Mouse (Mus musculus): ENCODE measurements around the gene Plxna4. TPM values are rescaled to one million over a fixed set of nuclear protein-coding genes. Genes with fewer than 3 reads are reported as not detected.

Plxna4 gene
- polyA plus RNA-seq, 1 experiment: 6.6 TPM

- no peak for DNase-seq (ENCODE audit: low spot score)
Measured at GRCm38 (mm10) chr6:32348996-32349395, 239.0 kb downstream of the Plxna4 start.

- no peak for DNase-seq (ENCODE audit: low spot score)
Measured at GRCm38 (mm10) chr6:32348126-32348525, 239.9 kb downstream of the Plxna4 start.

GRCm38 (mm10) chr6:32346015-32346414 is 242.0 kb downstream of the Plxna4 start:
- no peak for DNase-seq (ENCODE audit: low spot score)

GRCm38 (mm10) chr6:32342727-32343126 is 245.3 kb downstream of the Plxna4 start:
- DNase-seq (ENCODE audit: low spot score): no peak

GRCm38 (mm10) chr6:32342272-32342671 is 245.7 kb downstream of the Plxna4 start:
- no peak for DNase-seq (ENCODE audit: low spot score)

GRCm38 (mm10) chr6:32338416-32338943 is 249.5 kb downstream of the Plxna4 start:
- DNase-seq (ENCODE audit: low spot score): no peak

GRCm38 (mm10) chr6:32331281-32331680 is 256.7 kb downstream of the Plxna4 start:
- DNase-seq (ENCODE audit: low spot score): no peak

GRCm38 (mm10) chr6:32330034-32330795 is 257.8 kb downstream of the Plxna4 start:
- DNase-seq (ENCODE audit: low spot score): no peak

GRCm38 (mm10) chr6:32328028-32328427 is 260.0 kb downstream of the Plxna4 start:
- DNase-seq (ENCODE audit: low spot score): peak; percentile 41

- DNase-seq (ENCODE audit: low spot score): no peak
Measured at GRCm38 (mm10) chr6:32327173-32327572, 260.8 kb downstream of the Plxna4 start.

- no peak for DNase-seq (ENCODE audit: low spot score)
Measured at GRCm38 (mm10) chr6:32326406-32326805, 261.6 kb downstream of the Plxna4 start.

GRCm38 (mm10) chr6:32325851-32326250 is 262.1 kb downstream of the Plxna4 start:
- no peak for DNase-seq (ENCODE audit: low spot score)

- DNase-seq (ENCODE audit: low spot score): no peak
Measured at GRCm38 (mm10) chr6:32321187-32321586, 266.8 kb downstream of the Plxna4 start.

GRCm38 (mm10) chr6:32320254-32320653 is 267.7 kb downstream of the Plxna4 start:
- no peak for DNase-seq (ENCODE audit: low spot score)

GRCm38 (mm10) chr6:32317470-32317869 is 270.5 kb downstream of the Plxna4 start:
- DNase-seq (ENCODE audit: low spot score): no peak

GRCm38 (mm10) chr6:32315011-32315450 is 273.0 kb downstream of the Plxna4 start:
- no peak for DNase-seq (ENCODE audit: low spot score)

- no peak for DNase-seq (ENCODE audit: low spot score)
Measured at GRCm38 (mm10) chr6:32309147-32309546, 278.8 kb downstream of the Plxna4 start.

GRCm38 (mm10) chr6:32300611-32301010 is 287.4 kb downstream of the Plxna4 start:
- no peak for DNase-seq (ENCODE audit: low spot score)

- DNase-seq (ENCODE audit: low spot score): no peak
Measured at GRCm38 (mm10) chr6:32281457-32281856, 306.5 kb downstream of the Plxna4 start.

GRCm38 (mm10) chr6:32280728-32281127 is 307.3 kb downstream of the Plxna4 start:
- DNase-seq (ENCODE audit: low spot score): no peak

GRCm38 (mm10) chr6:32271463-32271862 is 316.5 kb downstream of the Plxna4 start:
- DNase-seq (ENCODE audit: low spot score): no peak

GRCm38 (mm10) chr6:32266085-32266484 is 321.9 kb downstream of the Plxna4 start:
- no peak for DNase-seq (ENCODE audit: low spot score)

- DNase-seq (ENCODE audit: low spot score): no peak
Measured at GRCm38 (mm10) chr6:32261339-32261738, 326.7 kb downstream of the Plxna4 start.

GRCm38 (mm10) chr6:32260341-32260740 is 327.7 kb downstream of the Plxna4 start:
- no peak for DNase-seq (ENCODE audit: low spot score)

Data from urinary bladder, adult 2 months (tissue).